Mouse (Mus musculus) cerebellum, postnatal 10 days (tissue): ENCODE measurements around the gene Thoc5.

Experiments used
- DNase-seq, 2 experiments: peaks; one replicate each; pipeline ENCODE4 v3.0.0; 2021; ENCODE audit warnings: mixed read lengths in 2 of 2

Gene Thoc5

GRCm38 (mm10) chr11:4975623-4976022, 80.5 kb downstream of the Thoc5 start:
- peak; percentile 86 to 91 for DNase-seq
